Mouse (Mus musculus) brain, adult 2 months (tissue): Measurements from ENCODE around the gene Arhgef16.

ENCODE experiments used
- DNase-seq: peaks from one replicate; pipeline ENCODE4 v3.0.0; 2011; ENCODE audit warnings: low read depth, low spot score

The Arhgef16 gene

DNA sequence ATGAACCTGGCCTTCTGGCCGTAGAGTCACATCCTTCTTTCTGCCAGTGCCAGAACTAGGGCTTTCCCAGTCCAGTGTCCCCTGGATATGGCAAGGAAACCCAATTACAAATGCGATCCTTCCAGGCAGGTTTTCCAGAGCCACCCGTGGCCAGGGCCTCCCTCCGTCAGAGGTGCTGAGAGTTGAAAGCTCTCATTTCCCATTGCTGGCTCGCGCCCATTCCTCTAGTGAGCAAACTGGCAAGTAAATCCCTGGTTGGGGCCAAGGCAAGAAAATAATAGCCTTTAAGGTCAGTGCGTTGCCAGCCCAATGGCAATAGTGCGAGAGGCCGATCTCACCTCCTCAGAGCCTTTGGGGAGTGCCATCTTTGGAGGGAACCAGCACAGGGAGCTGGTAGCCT, 71.9 kb downstream of the Arhgef16 start:
- DNase-seq, result no peak
